Mouse (Mus musculus): Measurements from ENCODE around the gene Sdhc. TPM values are rescaled to one million over a fixed set of nuclear protein-coding genes. Genes with fewer than 3 reads are reported as not detected.
A peak's percentile ranks its signal among the peaks of the same experiment; 100 is the strongest.

Sdhc gene
- 420 and 425 TPM in 2 replicates for polyA plus RNA-seq (2016; fragmentation: Nextera tagmentation; extraction: Ambion mirVana)

GRCm38 (mm10) chr1:171149974-171150760 is at the start of gene Sdhc, which contains the start of gene Mpz:
Gene Sdhc, minus strand, starts transcription at chr1:171150603.
Gene Mpz, plus strand, starts transcription at chr1:171150711.
- H3K27ac ChIP-seq (ENCODE audit: poor library complexity, severe bottlenecking): peak within 1 kb of the TSS; percentile 83
- H3K4me2 ChIP-seq: peak within 1 kb of the TSS; percentile 82
- peaks cover 14% of the 10 kb centered on the region for H3K36me3 ChIP-seq
- H3K27me3 ChIP-seq (replicated peaks): peaks cover 1% of the 10 kb centered on the region; the same call in 1 of the 2 replicates
- H3K4me1 ChIP-seq (replicated peaks): peaks cover 18% of the 10 kb centered on the region
- 1% methylated on average over 34 of the region's 34 CpGs for WGBS
- H3K9me3 ChIP-seq (replicated peaks): no peaks in the 10 kb centered on the region
- H3K9ac ChIP-seq: peak within 1 kb of the TSS; percentile 99
- peak within 1 kb of the TSS; percentile 86 for H3K4me3 ChIP-seq
- ATAC-seq (ENCODE audit: insufficient number of reproducible peaks, low FRiP score): peak; percentile 97

- Histone ChIP-seq H3K4me3 (no peak overlapping the region), H3K27ac (ENCODE audit: poor library complexity, severe bottlenecking) (no peak overlapping the region), H3K27me3 (replicated peaks) (peaks cover 15% of the 10 kb centered on the region), H3K4me2 (no peak overlapping the region), H3K4me1 (replicated peaks) (peaks cover 13% of the 10 kb centered on the region; the same call in 1 of the 2 replicates), H3K9me3 (replicated peaks) (no peaks in the 10 kb centered on the region), H3K36me3 (no peaks in the 10 kb centered on the region), H3K9ac (no peak overlapping the region)
- WGBS: 46% methylated on average over 1 of the region's 1 CpGs
- no peak for ATAC-seq (ENCODE audit: insufficient number of reproducible peaks, low FRiP score)
These were observed 49.1 kb upstream of the Sdhc start for GRCm38 (mm10) chr1:171199532-171199931.

- Histone ChIP-seq H3K27ac (ENCODE audit: poor library complexity, severe bottlenecking) (peak within 1 kb of the TSS; percentile 60; the same call in 1 of the 2 replicates), H3K27me3 (replicated peaks) (peaks cover 24% of the 10 kb centered on the region)
- under 1% methylated on average over 33 of the region's 33 CpGs for WGBS
These were observed 45.5 kb upstream of the Sdhc start, which contains the start of gene Pcp4l1 for GRCm38 (mm10) chr1:171195887-171196397. Gene Pcp4l1, minus strand, starts transcription at chr1:171196268.

GRCm38 (mm10) chr1:171195046-171195822 is 44.8 kb upstream of the Sdhc start:
- peak overlapping the region; percentile 86 for H3K9ac ChIP-seq
- H3K4me2 ChIP-seq: peak overlapping the region; percentile 98
- no peaks in the 10 kb centered on the region for H3K9me3 ChIP-seq (replicated peaks)
- no peaks in the 10 kb centered on the region for H3K36me3 ChIP-seq
- H3K27me3 ChIP-seq (replicated peaks): peaks cover 24% of the 10 kb centered on the region
- H3K4me1 ChIP-seq (replicated peaks): peaks cover 38% of the 10 kb centered on the region
- no peak; the same call in 1 of the 2 replicates for ATAC-seq (ENCODE audit: insufficient number of reproducible peaks, low FRiP score)
- peak overlapping the region; percentile 60; the same call in 1 of the 2 replicates for H3K27ac ChIP-seq (ENCODE audit: poor library complexity, severe bottlenecking)
- WGBS: 7% methylated on average over 20 of the region's 20 CpGs
- peak overlapping the region; percentile 74 for H3K4me3 ChIP-seq

More at GRCm38 (mm10) chr1:171195887-171196397, 45.5 kb upstream of the Sdhc start, which contains the start of gene Pcp4l1:
- Histone ChIP-seq H3K9ac (peak within 1 kb of the TSS; percentile 86), H3K4me3 (peak within 1 kb of the TSS; percentile 74), H3K4me1 (replicated peaks) (peaks cover 36% of the 10 kb centered on the region), H3K36me3 (no peaks in the 10 kb centered on the region), H3K4me2 (peak within 1 kb of the TSS; percentile 98), H3K9me3 (replicated peaks) (no peaks in the 10 kb centered on the region)
- ATAC-seq (ENCODE audit: insufficient number of reproducible peaks, low FRiP score): peak; percentile 86

GRCm38 (mm10) chr1:171193911-171194830 is 43.8 kb upstream of the Sdhc start:
- WGBS: 31% methylated on average over 11 of the region's 11 CpGs

GRCm38 (mm10) chr1:171193093-171193840 is 42.9 kb upstream of the Sdhc start:
- Histone ChIP-seq H3K4me1 (replicated peaks) (peaks cover 56% of the 10 kb centered on the region), H3K27me3 (replicated peaks) (peaks cover 24% of the 10 kb centered on the region; the same call in 1 of the 2 replicates), H3K36me3 (no peaks in the 10 kb centered on the region), H3K9me3 (replicated peaks) (no peaks in the 10 kb centered on the region), H3K27ac (ENCODE audit: poor library complexity, severe bottlenecking) (no peak overlapping the region), H3K4me3 (peak overlapping the region; percentile 26), H3K4me2 (peak overlapping the region; percentile 98), H3K9ac (peak overlapping the region; percentile 26)
- 7% methylated on average over 18 of the region's 18 CpGs for WGBS
- ATAC-seq (ENCODE audit: insufficient number of reproducible peaks, low FRiP score): no peak

More at GRCm38 (mm10) chr1:171193911-171194830, 43.8 kb upstream of the Sdhc start:
- peak overlapping the region; percentile 98 for H3K4me2 ChIP-seq
- H3K36me3 ChIP-seq: no peaks in the 10 kb centered on the region
- peak overlapping the region; percentile 26; the same call in 1 of the 2 replicates for H3K9ac ChIP-seq
- no peak for ATAC-seq (ENCODE audit: insufficient number of reproducible peaks, low FRiP score)
- no peak overlapping the region for H3K4me3 ChIP-seq
- H3K27ac ChIP-seq (ENCODE audit: poor library complexity, severe bottlenecking): no peak overlapping the region
- H3K4me1 ChIP-seq (replicated peaks): peaks cover 47% of the 10 kb centered on the region
- H3K9me3 ChIP-seq (replicated peaks): no peaks in the 10 kb centered on the region
- peaks cover 24% of the 10 kb centered on the region for H3K27me3 ChIP-seq (replicated peaks)

GRCm38 (mm10) chr1:171192283-171192682 is 41.9 kb upstream of the Sdhc start:
- no peak overlapping the region for H3K9ac ChIP-seq
- no peaks in the 10 kb centered on the region for H3K36me3 ChIP-seq
- peaks cover 59% of the 10 kb centered on the region for H3K4me1 ChIP-seq (replicated peaks)
- no peak overlapping the region for H3K4me3 ChIP-seq
- peaks cover 21% of the 10 kb centered on the region; the same call in 1 of the 2 replicates for H3K27me3 ChIP-seq (replicated peaks)
- H3K9me3 ChIP-seq (replicated peaks): no peaks in the 10 kb centered on the region
- WGBS: 36% methylated on average over 10 of the region's 10 CpGs
- no peak overlapping the region for H3K27ac ChIP-seq (ENCODE audit: poor library complexity, severe bottlenecking)
- ATAC-seq (ENCODE audit: insufficient number of reproducible peaks, low FRiP score): no peak
- H3K4me2 ChIP-seq: no peak overlapping the region

GRCm38 (mm10) chr1:171190832-171191231 is 40.4 kb upstream of the Sdhc start:
- H3K36me3 ChIP-seq: no peaks in the 10 kb centered on the region
- no peak overlapping the region for H3K4me3 ChIP-seq
- H3K27ac ChIP-seq (ENCODE audit: poor library complexity, severe bottlenecking): no peak overlapping the region
- 92% methylated on average over 9 of the region's 9 CpGs for WGBS
- H3K9me3 ChIP-seq (replicated peaks): no peaks in the 10 kb centered on the region
- H3K4me2 ChIP-seq: no peak overlapping the region
- ATAC-seq (ENCODE audit: insufficient number of reproducible peaks, low FRiP score): no peak
- H3K9ac ChIP-seq: no peak overlapping the region
- peaks cover 67% of the 10 kb centered on the region for H3K4me1 ChIP-seq (replicated peaks)
- peaks cover 19% of the 10 kb centered on the region; the same call in 1 of the 2 replicates for H3K27me3 ChIP-seq (replicated peaks)

GRCm38 (mm10) chr1:171189476-171190114 is 39.2 kb upstream of the Sdhc start:
- Histone ChIP-seq H3K27ac (ENCODE audit: poor library complexity, severe bottlenecking) (peak overlapping the region; percentile 89), H3K9me3 (replicated peaks) (no peaks in the 10 kb centered on the region), H3K4me3 (0 out of 2 replicates have a peak overlapping the region, but pooled peaks have one; percentile 2), H3K4me2 (peak overlapping the region; percentile 49), H3K27me3 (replicated peaks) (peaks cover 10% of the 10 kb centered on the region; the same call in 1 of the 2 replicates), H3K9ac (peak overlapping the region; percentile 4; the same call in 1 of the 2 replicates), H3K4me1 (replicated peaks) (peaks cover 66% of the 10 kb centered on the region), H3K36me3 (no peaks in the 10 kb centered on the region)
- WGBS: 41% methylated on average over 14 of the region's 14 CpGs
- ATAC-seq (ENCODE audit: insufficient number of reproducible peaks, low FRiP score): peak; percentile 57
